Mouse (Mus musculus) MEL (cell line): ENCODE results near the gene Dqx1. TPM values are rescaled to one million over a fixed set of nuclear protein-coding genes. Genes with fewer than 3 reads are reported as not detected.
A peak's percentile ranks its signal among the peaks of the same experiment; 100 is the strongest.

Experiments
- DNase-seq: peaks from one replicate; pipeline ENCODE4 v3.0.0; 2011; ENCODE audit warnings: low read depth, low spot score
- H3K27ac ChIP-seq: 2 replicates; pipeline ENCODE4 v1.5.1; 2012; ENCODE audit warnings: low read depth, mild to moderate bottlenecking, control low read depth, low read length, moderate library complexity; ENCODE audit not compliant: control insufficient read depth
- H3K27me3 ChIP-seq, 2 experiments: fragments of 150-350 bp in 1 of 2; sonication (generic) in 1 of 2; 2 replicates each; pipeline ENCODE4 v1.6.1; 2012; ENCODE audit warnings: low read length in 2 of 2, mild to moderate bottlenecking in 2 of 2, improper control_type of control experiment in 1 of 2, moderate library complexity in 1 of 2; ENCODE audit not compliant: insufficient read depth in 2 of 2, control insufficient read depth in 1 of 2
- H3K36me3 ChIP-seq, 2 experiments: 2 replicates each; pipeline ENCODE4 v1.6.1; 2012 to 2014; ENCODE audit warnings: low read length in 2 of 2, improper control_type of control experiment in 1 of 2, inconsistent platforms in 1 of 2, mild to moderate bottlenecking in 1 of 2; ENCODE audit not compliant: insufficient read depth in 2 of 2, control insufficient read depth in 1 of 2
- H3K4me1 ChIP-seq, 2 experiments: fragments of 150-350 bp in 1 of 2; sonication (generic) in 1 of 2; 2 replicates each; pipeline ENCODE4 v1.6.1; 2012; ENCODE audit warnings: low read length in 2 of 2, improper control_type of control experiment in 1 of 2, mild to moderate bottlenecking in 1 of 2; ENCODE audit not compliant: insufficient read depth in 2 of 2, control insufficient read depth in 1 of 2
- H3K4me3 ChIP-seq, 2 experiments: fragments of 150-350 bp in 1 of 2; sonication (generic) in 1 of 2; 2 replicates each; pipeline ENCODE4 v1.5.1; 2012; ENCODE audit warnings: low read depth in 2 of 2, low read length in 2 of 2, mild to moderate bottlenecking in 2 of 2, moderate library complexity in 2 of 2, control low read depth in 1 of 2, improper control_type of control experiment in 1 of 2; ENCODE audit not compliant: control insufficient read depth in 1 of 2, insufficient read depth in 1 of 2
- H3K79me2 ChIP-seq: 2 replicates; pipeline ENCODE4 v1.6.1; 2012; ENCODE audit warnings: mild to moderate bottlenecking, low read length, moderate library complexity; ENCODE audit not compliant: control insufficient read depth, poor library complexity, insufficient read depth
- H3K9ac ChIP-seq: 2 replicates; pipeline ENCODE4 v1.6.1; 2012; ENCODE audit warnings: low read depth, mild to moderate bottlenecking, control low read depth, low read length, moderate library complexity; ENCODE audit not compliant: control insufficient read depth, poor library complexity, severe bottlenecking
- H3K9me3 ChIP-seq: fragments of 150-350 bp; sonication (generic); replicated peaks from 2 replicates; pipeline ENCODE4 v1.6.1; 2012; ENCODE audit warnings: mild to moderate bottlenecking, low read length, improper control_type of control experiment, moderate library complexity; ENCODE audit not compliant: insufficient read depth
- BHLHE40 ChIP-seq: IDR thresholded peaks from 2 replicates; pipeline ENCODE4 v1.6.1; 2012; ENCODE audit warnings: low read depth, mild to moderate bottlenecking, inconsistent platforms, low read length, improper control_type of control experiment, borderline replicate concordance
- CHD1 ChIP-seq: IDR thresholded peaks from 2 replicates; pipeline ENCODE4 v1.6.1; 2012; ENCODE audit warnings: low read depth, mild to moderate bottlenecking, inconsistent platforms, low read length, improper control_type of control experiment
- ELF1 ChIP-seq: IDR thresholded peaks from 2 replicates; pipeline ENCODE4 v1.6.1; 2014; ENCODE audit warnings: low read depth, mild to moderate bottlenecking, inconsistent platforms, low read length, improper control_type of control experiment, moderate library complexity
- ETS1 ChIP-seq: IDR thresholded peaks from 2 replicates; pipeline ENCODE4 v1.6.1; 2012; ENCODE audit warnings: low read depth, mild to moderate bottlenecking, inconsistent platforms, low read length, improper control_type of control experiment, moderate library complexity
- GABPA ChIP-seq: IDR thresholded peaks from 2 replicates; pipeline ENCODE4 v1.6.1; 2012; ENCODE audit warnings: low read depth, mild to moderate bottlenecking, inconsistent platforms, low read length, improper control_type of control experiment, moderate library complexity
- GATA1 ChIP-seq: IDR thresholded peaks from 2 replicates; pipeline ENCODE4 v1.6.1; 2011; ENCODE audit warnings: low read depth, low read length, improper control_type of control experiment
- JUND ChIP-seq: IDR thresholded peaks from 2 replicates; pipeline ENCODE4 v1.6.1; 2011; ENCODE audit warnings: low read depth, mild to moderate bottlenecking, improper control_type of control experiment, low read length
- KAT2A ChIP-seq: conservative IDR thresholded peaks from 2 replicates; pipeline ENCODE4 v1.6.1; 2012; ENCODE audit warnings: low read depth, low read length, improper control_type of control experiment, inconsistent platforms
- MAX ChIP-seq: IDR thresholded peaks from 2 replicates; pipeline ENCODE4 v1.6.1; 2011; ENCODE audit warnings: low read length, improper control_type of control experiment
- MAZ ChIP-seq: IDR thresholded peaks from 2 replicates; pipeline ENCODE4 v1.6.1; 2012; ENCODE audit warnings: low read depth, mild to moderate bottlenecking, inconsistent platforms, low read length, improper control_type of control experiment
- MXI1 ChIP-seq: IDR thresholded peaks from 2 replicates; pipeline ENCODE4 v1.6.1; 2011; ENCODE audit warnings: mild to moderate bottlenecking, low read depth, low read length, improper control_type of control experiment
- MYB ChIP-seq: IDR thresholded peaks from 2 replicates; pipeline ENCODE4 v1.6.1; 2011; ENCODE audit warnings: mild to moderate bottlenecking, low read depth, low read length, improper control_type of control experiment
- MYC ChIP-seq: IDR thresholded peaks from 2 replicates; pipeline ENCODE4 v1.6.1; 2011; ENCODE audit warnings: low read depth, mild to moderate bottlenecking, low read length, improper control_type of control experiment, moderate library complexity
- NRF1 ChIP-seq: IDR thresholded peaks from 2 replicates; pipeline ENCODE4 v1.6.1; 2014; ENCODE audit warnings: low read depth, mild to moderate bottlenecking, inconsistent platforms, low read length, improper control_type of control experiment, moderate library complexity; ENCODE audit not compliant: poor library complexity, insufficient read depth, severe bottlenecking
- POLR2A ChIP-seq, 2 experiments: IDR thresholded peaks; 2 replicates each; pipeline ENCODE4 v1.6.1; 2011 to 2012; ENCODE audit warnings: low read length in 2 of 2, mild to moderate bottlenecking in 2 of 2, control low read depth in 1 of 2, improper control_type of control experiment in 1 of 2, low read depth in 1 of 2, moderate library complexity in 1 of 2; ENCODE audit not compliant: control insufficient read depth in 1 of 2, insufficient read depth in 1 of 2, poor library complexity in 1 of 2
- POLR2AphosphoS2 ChIP-seq: IDR thresholded peaks from 2 replicates; pipeline ENCODE4 v1.6.1; 2011; ENCODE audit warnings: low read length, improper control_type of control experiment
- POLR2AphosphoS5 ChIP-seq: IDR thresholded peaks from 2 replicates; pipeline ENCODE4 v1.6.1; 2012; ENCODE audit warnings: low read depth, borderline replicate concordance, mild to moderate bottlenecking, inconsistent platforms, low read length, moderate library complexity, mixed read lengths
- SIN3A ChIP-seq: IDR thresholded peaks from 2 replicates; pipeline ENCODE4 v1.6.1; 2012; ENCODE audit warnings: low read length, improper control_type of control experiment, inconsistent platforms
- TAL1 ChIP-seq: IDR thresholded peaks from 2 replicates; pipeline ENCODE4 v1.6.1; 2012; ENCODE audit warnings: mild to moderate bottlenecking, inconsistent platforms, low read length, moderate library complexity, mixed read lengths
- USF1 ChIP-seq: IDR thresholded peaks from 2 replicates; pipeline ENCODE4 v1.6.1; 2014; ENCODE audit warnings: low read depth, mild to moderate bottlenecking, inconsistent platforms, low read length, improper control_type of control experiment, moderate library complexity
- USF2 ChIP-seq, 2 experiments: IDR thresholded peaks; 2 replicates each; pipeline ENCODE4 v1.6.1; 2011 to 2012; ENCODE audit warnings: improper control_type of control experiment in 2 of 2, low read length in 2 of 2, borderline replicate concordance in 1 of 2, inconsistent platforms in 1 of 2, low read depth in 1 of 2, mild to moderate bottlenecking in 1 of 2; ENCODE audit not compliant: insufficient read depth in 1 of 2
- ZC3H11A ChIP-seq: IDR thresholded peaks from 2 replicates; pipeline ENCODE4 v1.6.1; 2012; ENCODE audit warnings: low read depth, mild to moderate bottlenecking, inconsistent platforms, low read length, improper control_type of control experiment
- ZMIZ1 ChIP-seq: IDR thresholded peaks from 2 replicates; pipeline ENCODE4 v1.6.1; 2012; ENCODE audit warnings: low read depth, mild to moderate bottlenecking, inconsistent platforms, low read length, improper control_type of control experiment, moderate library complexity
- polyA plus RNA-seq, 2 experiments: library from polyadenylated mRNA; stranded (reverse) in 1 of 2; unstranded in 1 of 2; fragments of >175 nt in 1 of 2; fragments of >200 nt in 1 of 2; gene quantifications; 2 replicates each; pipeline versions ENCODE4 v1.2.1 to v1.2.4; 2012; ENCODE audit warnings: low replicate concordance in 2 of 2, low read depth in 1 of 2; ENCODE audit not compliant: insufficient read length in 2 of 2, insufficient read depth in 1 of 2, missing spikeins in 1 of 2
- total RNA-seq: library from RNA; depleted of rRNA; stranded (reverse); fragments of 300-350 nt; gene quantifications from 2 replicates; pipeline ENCODE4 v1.2.3, GENCODE M21; 2012

Gene Dqx1
- total and polyA plus RNA-seq, 3 experiments: 1.3 to 3.4 TPM; not detected in 1

DNA sequence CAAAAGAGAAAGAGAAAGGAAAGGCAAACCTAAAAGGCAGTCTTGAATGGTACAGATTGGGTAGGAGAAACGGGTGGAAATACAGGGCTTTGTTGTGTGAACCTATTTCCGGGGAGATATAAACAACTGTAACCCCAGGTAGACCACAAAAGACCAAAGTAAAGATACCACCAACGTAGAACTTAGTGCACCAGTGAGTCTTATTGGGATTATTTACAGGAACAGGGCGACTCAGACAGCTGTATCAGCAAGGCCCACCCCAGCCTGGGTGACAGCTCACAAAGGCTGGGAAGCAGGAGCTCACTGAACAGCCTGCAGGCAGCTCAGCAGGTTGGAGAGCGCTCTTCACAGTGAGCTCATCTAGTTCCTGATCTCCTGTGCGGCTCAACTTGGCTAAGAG, 38.3 kb downstream of the Dqx1 start:
- no peak overlapping the region for H3K9ac ChIP-seq
- TF ChIP-seq POLR2AphosphoS2: no peak
- no peak for TF ChIP-seq MXI1
- TF ChIP-seq SIN3A: no peak
- TF ChIP-seq KAT2A: no peak
- no peak for TF ChIP-seq POLR2AphosphoS5
- TF ChIP-seq MAX: no peak
- no peak for TF ChIP-seq GABPA
- no peak for TF ChIP-seq USF1
- peaks cover 0 to 5% of the 10 kb centered on the region in 2 experiments; a peak in 3 of 4 replicates for H3K4me1 ChIP-seq
- H3K36me3 ChIP-seq: peaks cover 0 to 4% of the 10 kb centered on the region in 2 experiments; a peak in 1 of 4 replicates
- H3K4me3 ChIP-seq: no peak overlapping the region; a peak in 1 of 4 replicates
- H3K27ac ChIP-seq: no peak overlapping the region
- no peaks in the 10 kb centered on the region for H3K9me3 ChIP-seq
- H3K79me2 ChIP-seq: no peaks in the 10 kb centered on the region
- peak; percentile 59 for DNase-seq
- H3K27me3 ChIP-seq: 0 out of 4 replicates have a peak, but pooled peaks cover 0 to 1% of the 10 kb centered on the region in 2 experiments

DNA sequence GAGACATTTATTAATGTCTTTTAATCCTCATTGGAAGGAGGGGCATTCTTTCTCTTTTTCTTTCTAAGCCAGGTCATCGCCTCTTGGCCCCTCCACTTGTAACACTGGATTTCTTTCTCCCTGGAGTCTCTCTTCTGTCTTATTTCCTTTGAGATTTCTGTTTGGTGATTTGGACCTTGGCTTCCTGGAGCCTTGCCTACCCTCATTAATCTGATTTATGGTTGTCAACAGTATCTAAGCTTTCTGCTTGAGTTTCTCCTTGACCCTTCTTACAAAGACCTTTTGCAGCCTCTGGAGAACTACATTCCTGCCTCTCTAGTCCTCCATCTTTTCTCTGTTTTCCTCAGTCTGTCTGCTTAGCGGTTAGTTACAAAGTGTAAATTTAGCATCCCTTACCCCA, 40.8 kb downstream of the Dqx1 start:
- Histone ChIP-seq H3K9ac (no peak overlapping the region), H3K4me1 (peaks cover 0 to 7% of the 10 kb centered on the region in 2 experiments; a peak in 3 of 4 replicates), H3K4me3 (no peak overlapping the region), H3K27ac (no peak overlapping the region), H3K79me2 (peaks cover 12% of the 10 kb centered on the region), H3K27me3 (0 out of 4 replicates have a peak, but pooled peaks cover 0 to 1% of the 10 kb centered on the region in 2 experiments), H3K9me3 (no peaks in the 10 kb centered on the region), H3K36me3 (peaks cover 0 to 8% of the 10 kb centered on the region in 2 experiments; a peak in 2 of 4 replicates)
- TF ChIP-seq USF1 (no peak), CHD1 (no peak), POLR2A (IDR thresholded peaks at IDR 0.05; ENCODE audit: control insufficient read depth in 1 of 2, insufficient read depth in 1 of 2, low read depth in 1 of 2, low read length in 2 of 2, poor library complexity in 1 of 2) (no peak), ELF1 (no peak), GATA1 (no peak), NRF1 (no peak), MXI1 (no peak)
- no peak for DNase-seq

DNA sequence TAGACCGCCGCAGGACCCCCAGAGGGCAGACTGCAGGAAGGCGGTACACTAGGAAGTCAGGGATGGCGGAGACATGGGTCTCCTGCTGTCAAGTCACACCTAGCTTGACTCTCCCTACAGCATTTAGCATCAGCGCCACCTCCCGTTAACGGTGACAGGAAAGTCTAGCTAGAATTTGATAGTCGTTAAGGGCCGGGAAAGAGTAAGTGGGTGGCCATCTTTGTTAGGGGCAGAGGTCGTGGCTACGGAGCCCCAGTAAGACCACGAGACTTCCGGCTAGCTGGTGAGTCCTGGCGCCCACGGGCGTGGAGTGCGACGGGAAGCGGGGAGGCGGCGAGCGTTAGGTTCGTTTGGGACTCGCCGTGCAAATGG, 43.7 kb downstream of the Dqx1 start, which contains the start of the genes Ccdc142 and Gm42688:
Gene Ccdc142, plus strand, starts transcription at position 286 of the 372 bp plus-strand sequence.
Gene Gm42688, plus strand, starts transcription at position 302 of the 372 bp plus-strand sequence.
- peak; percentile 95 for DNase-seq
- H3K36me3 ChIP-seq: peaks cover 1 to 8% of the 10 kb centered on the region in 2 experiments; a peak in 3 of 4 replicates
- TF ChIP-seq NRF1: 0 out of 2 replicates have a peak, but pooled peaks have one; percentile 30
- TF ChIP-seq MAX: peak; percentile 48
- no peak for TF ChIP-seq TAL1
- no peak for TF ChIP-seq GABPA
- no peak for TF ChIP-seq ZMIZ1
- peak; percentile 92 for TF ChIP-seq MXI1
- TF ChIP-seq GATA1: 0 out of 2 replicates have a peak, but pooled peaks have one; percentile 11
- TF ChIP-seq KAT2A: no peak; the same call in 1 of the 2 replicates
- no peak; the same call in 1 of the 2 replicates for TF ChIP-seq CHD1
- no peak for TF ChIP-seq JUND
- no peak; the same call in 1 of the 2 replicates for TF ChIP-seq MAZ
- no peak for TF ChIP-seq USF2 (IDR thresholded peaks at IDR 0.05; ENCODE audit: borderline replicate concordance in 1 of 2, insufficient read depth in 1 of 2, low read depth in 1 of 2, low read length in 2 of 2)
- peak; percentile 68 for TF ChIP-seq ZC3H11A
- peak; percentile 97 for TF ChIP-seq SIN3A
- peak; percentile 68 for TF ChIP-seq MYB
- peak; percentile 58; the same call in 1 of the 2 replicates for TF ChIP-seq ETS1
- peak; percentile 47; the same call in 1 of the 2 replicates for TF ChIP-seq MYC
- TF ChIP-seq ELF1: peak; percentile 86
- peak; percentile 47; the same call in 1 of the 2 replicates for TF ChIP-seq BHLHE40

More for the DNA sequence above, 43.7 kb downstream of the Dqx1 start, which contains the start of the genes Ccdc142 and Gm42688:
- Histone ChIP-seq H3K4me1 (peaks cover 0 to 7% of the 10 kb centered on the region in 2 experiments; a peak in 3 of 4 replicates), H3K9me3 (no peaks in the 10 kb centered on the region), H3K9ac (peak within 1 kb of the TSS; percentile 76), H3K4me3 (peak within 1 kb of the TSS; percentile 66), H3K27ac (peak within 1 kb of the TSS; percentile 63), H3K27me3 (no peaks in the 10 kb centered on the region), H3K79me2 (peaks cover 12% of the 10 kb centered on the region)
